Mouse (Mus musculus) mesoderm, embryonic 11.5 days (tissue): ENCODE results near the gene Meis2.
A peak's percentile ranks its signal among the peaks of the same experiment; 100 is the strongest.

Source experiments
- DNase-seq: peaks from one replicate; pipeline ENCODE4 v3.0.0-alpha.2; 2012; ENCODE audit warnings: low read depth, low spot score

Gene Meis2

DNA sequence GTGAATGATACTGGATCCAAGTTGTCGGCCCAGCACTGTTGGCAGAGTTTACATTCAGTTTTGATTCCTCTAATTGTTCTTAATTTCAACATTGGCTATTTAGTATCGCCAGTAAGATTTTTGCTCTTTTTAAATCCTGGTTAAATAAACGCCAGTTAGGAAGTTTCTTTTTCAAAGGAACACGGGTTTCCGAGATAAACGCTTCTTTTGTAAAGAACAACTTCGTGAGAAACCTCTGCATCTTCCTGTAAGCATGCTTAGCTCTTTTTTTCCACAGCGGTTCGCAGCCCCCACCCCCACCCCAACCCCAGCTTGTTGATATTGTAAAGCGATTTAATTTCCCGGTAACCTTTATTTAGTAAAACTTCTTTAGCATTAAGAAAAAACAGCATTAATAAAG lies 2.8 kb upstream of the Meis2 start:
- DNase-seq, result no peak

DNA sequence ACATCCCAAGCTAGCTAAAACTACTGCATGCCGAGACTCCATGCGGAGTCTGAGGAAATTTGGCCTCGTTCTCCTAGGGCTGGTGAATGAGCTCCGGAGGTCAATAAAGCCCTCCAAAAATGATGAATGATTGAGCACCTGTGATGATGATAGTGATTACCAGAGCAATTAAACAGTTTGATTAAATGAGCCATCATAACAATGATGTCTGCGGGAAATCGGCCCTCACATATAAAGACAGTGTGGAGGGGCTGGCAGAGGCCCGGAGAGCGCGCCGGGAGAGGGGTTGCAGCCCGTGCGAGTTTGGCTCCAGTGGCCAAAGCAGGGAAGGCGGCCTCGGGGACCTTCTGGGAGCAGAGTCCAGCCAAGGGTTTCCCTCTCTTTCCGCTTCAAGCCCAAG lies 2.1 kb upstream of the Meis2 start:
- DNase-seq, result peak; percentile 58

DNA sequence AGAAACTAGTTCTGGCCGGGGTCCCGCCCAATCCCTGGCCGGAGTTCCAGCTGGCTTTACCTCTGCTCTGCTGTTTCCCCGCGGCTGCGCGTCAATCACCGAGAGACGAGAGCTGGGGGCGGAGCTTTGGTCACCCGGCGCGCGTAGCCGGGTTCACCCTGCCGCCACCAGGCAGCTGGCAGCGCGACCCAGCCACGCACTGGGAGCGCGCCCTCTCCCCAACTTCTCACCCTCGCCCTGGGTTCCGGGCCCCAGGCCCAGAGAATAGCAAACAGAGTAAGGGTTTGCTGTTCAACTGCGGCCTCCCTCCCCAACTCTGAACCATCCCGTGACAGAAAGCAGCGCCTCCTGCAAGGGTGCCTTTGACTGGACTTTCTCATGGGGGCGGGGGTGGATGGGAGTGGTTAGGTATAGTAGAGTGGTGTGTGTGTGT lies 1.4 kb upstream of the Meis2 start:
- peak; percentile 93 for DNase-seq

DNA sequence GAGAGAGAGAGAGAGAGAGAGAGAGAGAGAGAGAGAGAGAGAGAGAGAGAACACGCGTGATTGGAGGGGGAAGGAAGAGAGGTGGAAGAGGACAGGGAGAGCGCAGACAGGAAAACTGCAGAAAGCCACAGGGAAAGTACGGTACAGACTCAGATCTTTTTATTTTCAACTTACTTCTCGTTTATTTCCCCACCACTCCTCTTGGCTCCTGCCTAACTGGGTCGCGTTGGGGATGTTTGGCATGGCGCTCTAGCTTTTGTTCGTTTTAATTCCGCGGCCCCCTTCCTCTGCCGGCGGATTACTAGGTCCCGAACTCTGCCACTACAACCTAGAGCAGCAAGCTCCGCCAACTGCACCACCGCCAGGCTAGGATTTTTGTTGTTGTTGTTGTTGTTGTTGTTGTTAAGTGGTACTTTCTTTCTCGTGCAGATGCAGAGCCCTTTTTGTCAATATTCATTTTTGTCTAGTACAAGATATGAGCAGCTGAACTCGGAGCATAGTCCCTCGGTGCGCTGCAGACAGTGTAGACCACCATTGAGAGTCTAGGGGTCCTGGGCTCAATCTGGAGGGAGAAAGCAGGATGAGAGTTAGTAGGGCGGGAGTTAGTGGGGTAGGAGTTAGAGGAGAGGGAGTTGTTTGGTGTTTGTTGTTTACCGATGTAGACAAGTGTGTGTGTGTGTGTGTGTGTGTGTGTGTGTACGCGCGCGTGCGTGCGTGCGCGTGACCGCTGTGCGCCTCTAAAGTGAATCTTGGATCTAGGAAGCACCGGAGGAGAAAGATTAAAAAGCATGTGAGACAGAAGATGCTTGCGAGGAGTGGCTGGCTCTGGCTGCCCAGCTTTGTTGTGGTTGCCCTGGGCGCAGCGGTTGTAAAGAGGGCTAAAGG lies 660 bp upstream of the Meis2 start:
- DNase-seq, result no peak

DNA sequence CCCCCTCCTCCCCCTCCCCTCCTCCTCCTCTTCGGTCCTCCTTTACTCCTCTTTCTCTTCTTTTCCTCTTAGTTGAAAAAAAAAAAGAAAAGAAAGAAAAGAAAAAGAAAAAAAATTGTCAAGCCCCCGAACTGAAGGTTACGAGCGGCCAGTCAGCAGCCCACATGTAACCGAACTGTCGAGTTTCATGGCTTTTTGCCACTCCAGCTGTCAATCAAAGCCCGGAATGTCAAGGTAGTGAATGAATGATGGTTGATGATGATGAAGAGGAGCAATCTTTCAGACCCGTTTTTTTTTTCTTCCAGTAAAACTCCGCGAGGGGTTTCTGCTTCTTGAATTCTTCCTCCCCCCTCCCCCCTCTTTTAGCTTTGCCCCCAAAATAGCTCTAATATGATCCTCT lies 582 bp downstream of the Meis2 start:
- DNase-seq, result peak; percentile 83

DNA sequence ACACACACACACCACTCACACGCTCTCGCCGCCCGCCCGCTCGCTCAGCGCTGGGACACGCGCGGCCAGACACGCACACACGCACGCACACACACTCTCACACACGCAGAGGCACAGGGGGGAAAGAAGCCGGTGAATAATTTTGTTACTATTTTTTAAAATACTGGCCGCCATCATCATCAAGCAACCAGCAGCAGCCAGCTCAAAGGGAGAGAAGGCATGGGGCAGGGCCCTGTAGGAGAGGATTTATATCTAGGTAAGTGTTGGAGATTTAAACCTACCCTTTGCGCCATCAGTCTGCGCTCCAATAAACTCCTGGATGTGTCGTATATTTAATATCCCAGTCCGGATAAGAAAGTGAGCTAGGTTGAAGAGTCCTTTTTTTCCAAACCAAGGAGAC lies 1.1 kb downstream of the Meis2 start:
- no peak for DNase-seq

DNA sequence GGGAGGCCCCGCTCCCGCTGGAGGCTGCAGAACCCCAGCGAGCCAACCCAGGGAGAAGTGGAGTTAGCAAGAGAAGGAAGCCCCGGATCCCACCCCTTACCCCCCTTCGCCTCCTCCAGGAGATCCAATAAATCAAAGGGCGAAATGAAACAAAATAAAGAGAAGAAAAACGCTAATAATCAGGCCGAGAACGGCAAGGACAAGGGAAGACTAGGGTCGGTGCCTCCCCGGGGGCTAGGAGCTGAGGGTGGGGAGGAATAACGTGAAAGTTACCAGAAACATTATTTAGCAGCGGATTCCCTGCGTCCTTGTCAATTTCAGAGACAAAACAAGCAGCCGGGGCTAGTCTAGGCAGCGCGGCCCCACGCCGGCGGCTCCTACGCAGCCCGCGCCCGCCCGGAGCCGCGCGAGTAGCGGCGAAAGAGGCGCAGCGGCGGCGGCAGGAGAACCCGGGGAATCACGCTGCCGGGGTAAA lies 1.8 kb downstream of the Meis2 start:
- DNase-seq, result peak; percentile 76

DNA sequence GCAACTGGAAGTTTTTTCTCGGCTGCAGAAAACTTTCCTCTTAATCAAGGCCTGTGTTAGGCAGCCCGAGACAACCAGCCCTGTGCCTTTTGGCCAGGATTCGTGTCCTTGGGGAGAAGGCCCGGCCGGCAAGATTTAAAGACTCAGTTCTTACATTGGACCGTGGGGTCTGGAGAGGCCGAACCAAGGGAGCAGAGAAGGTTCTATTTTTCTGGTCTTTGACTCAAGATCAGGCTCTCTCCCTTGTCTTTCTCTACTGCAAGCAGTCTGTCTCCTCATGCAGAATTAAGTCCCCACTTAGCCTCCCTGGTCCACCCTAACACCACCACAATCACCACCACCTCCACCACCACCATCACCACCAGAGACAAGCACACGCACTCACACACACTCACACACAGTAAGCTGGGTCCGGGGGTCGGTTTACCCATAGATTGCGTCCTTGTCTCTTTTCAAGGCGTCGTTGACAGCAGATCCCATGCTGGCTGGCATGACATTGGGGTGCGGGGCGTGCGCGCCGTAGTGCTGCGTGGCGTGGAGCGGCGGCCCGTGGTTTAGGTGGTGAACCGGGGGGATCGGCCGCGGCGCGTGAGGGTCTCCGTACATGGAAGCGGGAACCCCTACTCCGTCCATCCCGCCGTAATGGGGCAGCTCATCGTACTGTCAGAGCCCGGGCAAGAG lies 2.7 kb downstream of the Meis2 start:
- no peak for DNase-seq

DNA sequence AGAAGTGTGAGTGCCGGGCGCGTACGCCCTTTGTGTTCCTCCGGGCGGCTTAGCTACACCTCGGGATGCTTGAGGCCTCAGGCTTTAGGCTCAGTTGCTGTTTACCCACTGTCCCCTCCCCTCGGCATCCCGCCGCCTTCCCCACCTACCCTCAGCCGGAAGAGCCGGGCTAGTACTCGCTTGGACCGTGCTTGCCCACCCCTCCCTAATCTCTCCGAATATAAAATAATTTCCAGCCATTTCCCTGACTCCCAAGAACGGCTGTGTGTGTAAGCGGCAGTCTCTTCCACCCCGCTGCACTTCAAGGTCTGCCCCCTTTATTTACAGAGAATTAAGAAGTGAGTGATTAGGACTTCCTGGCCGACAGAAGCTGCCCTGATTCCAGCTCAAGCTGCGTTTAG lies 3.4 kb downstream of the Meis2 start:
- no peak for DNase-seq

DNA sequence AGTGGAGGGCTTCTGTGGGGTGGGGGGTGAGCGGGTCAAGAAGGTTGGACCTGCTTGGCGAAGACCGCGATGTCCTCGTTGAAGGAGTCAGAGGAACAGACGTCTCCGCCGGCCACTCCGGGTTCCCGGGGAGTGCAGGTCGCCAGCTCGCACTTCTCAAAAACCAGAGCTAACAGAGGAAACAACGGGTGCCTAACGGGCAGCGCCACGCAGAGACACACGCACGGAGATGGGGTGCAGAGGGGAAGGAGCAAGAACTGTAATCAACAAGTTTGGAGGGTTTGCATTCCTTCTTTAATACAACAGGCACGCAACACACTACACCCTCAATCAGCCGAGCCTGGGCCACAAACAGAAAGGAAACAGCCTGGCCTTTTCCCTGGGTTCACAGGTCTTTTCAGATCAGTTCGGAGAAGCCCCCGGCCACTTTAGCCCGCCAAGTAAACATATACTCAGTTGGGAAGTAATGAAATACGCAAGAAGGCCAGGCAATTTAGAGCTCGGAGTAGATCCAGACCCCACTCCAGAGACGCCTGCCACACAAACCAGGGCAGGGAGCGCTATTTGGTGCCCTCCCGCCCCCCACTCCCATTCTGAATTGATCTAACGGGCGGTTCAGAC lies 4.1 kb downstream of the Meis2 start:
- DNase-seq, result no peak

DNA sequence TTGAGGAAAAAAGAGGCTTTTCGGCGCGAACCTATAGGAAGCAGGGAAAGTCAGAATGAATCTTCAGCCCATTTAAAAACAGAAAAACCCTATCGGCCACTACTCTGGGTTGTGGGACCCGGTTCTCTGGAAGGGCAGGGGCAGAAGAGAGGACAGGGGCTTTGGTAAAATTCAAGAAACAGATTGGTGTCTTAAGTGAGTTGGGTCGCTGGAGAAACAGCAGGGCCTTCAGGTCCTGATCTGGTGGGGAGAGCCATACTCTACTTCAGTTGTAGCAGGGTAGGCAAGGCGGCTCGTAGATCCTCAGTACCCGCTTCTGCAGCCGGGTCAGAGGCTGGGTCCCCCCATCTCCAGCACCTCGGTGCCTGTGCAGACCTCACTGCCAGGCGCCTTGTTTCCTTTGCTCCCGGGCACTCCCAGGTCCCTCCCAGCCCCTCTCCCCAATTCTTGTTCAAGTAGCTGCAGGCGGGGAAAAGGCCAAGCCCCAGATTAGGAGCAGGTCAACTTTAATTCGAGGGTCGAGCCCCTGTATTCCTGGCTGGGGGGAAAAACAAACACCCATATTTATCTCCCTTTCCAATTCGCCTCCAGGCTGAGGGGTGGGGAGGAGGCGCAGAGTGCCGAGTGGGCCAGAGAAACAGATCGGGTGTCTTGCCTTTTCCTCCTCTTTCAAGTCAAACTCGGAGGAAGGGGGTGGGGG lies 4.8 kb downstream of the Meis2 start:
- DNase-seq, result no peak

DNA sequence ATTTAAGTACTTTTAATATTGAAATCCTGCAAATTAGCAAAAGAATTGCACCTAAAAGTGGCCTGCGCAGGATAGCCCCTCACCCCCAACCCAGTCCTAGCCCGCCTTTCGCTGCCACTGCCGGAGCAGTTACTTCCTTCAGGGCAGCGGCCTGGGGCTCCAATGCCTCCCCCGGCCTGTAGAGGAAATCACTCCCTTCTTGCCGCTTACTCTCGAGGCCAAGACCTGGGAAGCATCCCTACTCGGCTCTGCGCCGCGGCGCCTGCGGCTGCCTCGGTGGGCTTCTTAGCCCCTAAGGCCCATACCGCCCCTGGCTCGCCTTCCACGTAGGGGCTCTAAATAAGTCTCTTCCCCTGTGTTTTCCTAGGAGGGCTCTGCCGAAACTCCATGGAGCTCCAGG lies 5.4 kb downstream of the Meis2 start:
- no peak for DNase-seq

DNA sequence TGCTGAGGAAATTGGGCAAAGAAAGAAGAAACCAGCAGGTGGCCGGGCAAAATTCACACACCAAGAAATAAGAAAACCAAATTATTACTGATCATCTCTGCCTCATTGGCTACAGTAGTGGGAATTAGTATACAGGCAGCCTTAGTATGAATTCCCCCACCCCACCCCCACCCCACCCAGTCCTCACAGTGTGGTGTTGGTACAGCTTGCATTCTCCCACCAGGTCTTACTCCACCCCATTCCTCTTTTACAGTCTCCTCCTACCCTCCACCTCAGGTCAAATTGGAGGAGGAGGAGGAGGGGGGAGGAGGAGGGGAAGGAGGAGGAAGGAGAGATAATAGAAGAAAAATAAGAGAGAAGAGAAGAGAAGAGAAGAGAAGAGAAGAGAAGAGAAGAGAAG lies 6.0 kb downstream of the Meis2 start:
- no peak for DNase-seq

DNA sequence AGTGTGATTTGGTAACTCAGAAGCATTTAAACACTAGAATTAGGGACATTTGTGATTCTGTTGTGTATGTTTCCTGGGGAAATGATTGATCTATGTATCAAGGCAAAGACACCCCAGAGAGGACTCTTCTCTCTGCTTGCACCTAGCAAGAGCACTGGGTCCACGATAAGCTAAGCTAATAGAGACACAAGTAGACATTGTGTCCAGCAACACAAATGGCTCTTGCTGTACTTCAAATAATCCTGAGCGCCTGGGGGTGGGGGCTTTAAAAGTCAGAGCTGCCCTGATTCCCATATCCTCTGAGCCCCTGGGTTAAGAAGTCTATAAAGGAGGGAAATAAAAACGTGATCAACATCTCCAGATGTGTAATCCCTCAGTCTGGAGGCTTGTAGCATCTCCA lies 6.6 kb downstream of the Meis2 start:
- DNase-seq, result no peak

DNA sequence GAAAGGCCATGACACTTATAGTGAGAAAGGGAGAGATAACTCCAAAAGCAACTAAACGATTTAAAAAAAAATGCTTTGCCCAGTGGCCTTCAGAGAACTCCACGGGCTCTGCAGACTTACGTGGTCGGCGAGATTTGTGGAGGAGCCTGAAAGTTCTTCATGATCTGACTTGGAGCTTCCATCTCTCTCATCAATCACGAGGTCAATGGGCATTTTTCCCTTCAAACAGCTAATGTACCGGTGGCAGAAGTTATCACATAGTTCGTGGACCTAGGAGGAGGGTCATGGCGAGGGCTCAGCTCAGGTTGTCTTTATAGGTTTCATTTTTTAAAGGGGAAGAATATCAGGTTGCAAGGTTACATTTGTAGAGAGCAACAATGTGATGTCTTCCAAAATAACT lies 7.1 kb downstream of the Meis2 start:
- no peak for DNase-seq

DNA sequence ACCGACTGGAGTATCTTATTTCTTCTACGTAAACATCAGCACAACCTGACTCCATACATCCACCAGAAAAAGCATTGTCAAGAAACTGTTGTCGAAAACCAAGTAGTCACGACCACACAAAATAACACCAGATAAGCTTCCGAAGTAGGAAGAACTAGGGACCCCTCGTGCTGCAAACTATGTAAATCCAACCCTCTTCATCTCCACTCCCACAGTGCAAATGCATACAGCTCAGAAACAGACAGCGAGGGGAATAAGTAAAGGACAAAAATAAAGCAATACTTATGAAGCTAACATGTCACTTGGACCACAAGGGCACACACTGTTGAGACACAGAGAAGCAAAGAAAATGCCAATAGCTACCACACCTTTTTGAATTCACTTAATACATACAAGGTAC lies 8.8 kb downstream of the Meis2 start:
- DNase-seq, result no peak

DNA sequence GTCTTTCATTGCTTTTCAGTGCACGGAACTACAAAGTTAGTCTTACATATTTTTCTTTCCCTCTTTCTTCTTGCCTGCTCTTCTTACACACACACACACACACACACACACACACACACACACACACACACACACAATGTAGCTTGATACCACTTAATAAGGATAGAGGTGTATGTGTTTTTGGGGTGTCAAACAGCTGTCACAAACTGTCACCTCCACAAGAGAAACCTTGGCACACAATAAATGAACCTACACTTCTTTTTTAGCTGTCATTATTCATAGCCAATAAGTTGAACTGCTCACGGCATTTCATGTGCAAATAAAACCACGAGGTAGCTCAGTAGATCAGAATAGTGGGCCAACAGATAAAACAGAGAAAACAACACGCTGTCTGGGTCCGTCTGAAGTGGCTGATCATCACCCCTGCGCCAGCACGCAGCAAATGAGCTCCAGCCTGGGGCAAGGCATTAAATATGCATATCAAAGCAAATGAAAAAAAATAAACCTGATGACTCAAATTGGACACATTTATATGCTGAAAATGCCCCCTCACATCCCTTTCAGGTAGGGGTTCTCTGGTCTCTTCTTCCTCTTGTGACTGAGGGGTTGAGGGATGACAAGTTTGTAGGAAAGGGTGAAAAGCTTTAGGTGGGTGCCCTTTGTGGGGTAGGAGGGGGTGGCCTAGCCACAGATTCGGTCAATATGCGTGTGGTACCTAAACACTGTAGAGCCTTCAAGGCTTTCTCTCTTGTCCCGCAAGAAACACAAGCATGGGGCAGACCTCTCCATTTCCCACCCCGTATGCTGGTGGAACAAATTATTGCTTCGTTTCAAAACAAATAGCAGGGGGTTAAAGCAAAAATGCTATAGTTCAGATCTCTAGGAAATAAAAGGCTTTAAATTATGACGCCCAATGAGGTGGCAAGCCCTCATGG lies 9.7 kb downstream of the Meis2 start:
- DNase-seq, result no peak

DNA sequence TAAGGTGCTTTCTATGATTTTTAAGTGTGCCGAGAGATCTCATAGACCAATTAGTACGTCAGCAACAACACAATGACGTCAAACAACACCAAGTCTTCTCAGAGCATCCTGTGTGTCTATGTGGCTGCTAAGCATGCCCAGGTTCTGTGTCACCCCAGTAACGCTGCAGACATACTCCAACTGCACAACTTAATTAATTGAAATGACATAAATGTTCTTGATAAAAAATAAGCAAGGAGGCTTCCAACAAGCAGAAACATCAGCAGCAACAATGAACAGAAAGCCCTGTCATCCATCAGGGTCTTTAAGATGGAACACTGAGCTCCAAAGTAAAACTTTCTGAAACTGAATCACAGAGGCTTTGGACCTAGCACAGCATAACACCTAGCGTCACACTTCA lies 11.7 kb downstream of the Meis2 start:
- DNase-seq, result no peak

DNA sequence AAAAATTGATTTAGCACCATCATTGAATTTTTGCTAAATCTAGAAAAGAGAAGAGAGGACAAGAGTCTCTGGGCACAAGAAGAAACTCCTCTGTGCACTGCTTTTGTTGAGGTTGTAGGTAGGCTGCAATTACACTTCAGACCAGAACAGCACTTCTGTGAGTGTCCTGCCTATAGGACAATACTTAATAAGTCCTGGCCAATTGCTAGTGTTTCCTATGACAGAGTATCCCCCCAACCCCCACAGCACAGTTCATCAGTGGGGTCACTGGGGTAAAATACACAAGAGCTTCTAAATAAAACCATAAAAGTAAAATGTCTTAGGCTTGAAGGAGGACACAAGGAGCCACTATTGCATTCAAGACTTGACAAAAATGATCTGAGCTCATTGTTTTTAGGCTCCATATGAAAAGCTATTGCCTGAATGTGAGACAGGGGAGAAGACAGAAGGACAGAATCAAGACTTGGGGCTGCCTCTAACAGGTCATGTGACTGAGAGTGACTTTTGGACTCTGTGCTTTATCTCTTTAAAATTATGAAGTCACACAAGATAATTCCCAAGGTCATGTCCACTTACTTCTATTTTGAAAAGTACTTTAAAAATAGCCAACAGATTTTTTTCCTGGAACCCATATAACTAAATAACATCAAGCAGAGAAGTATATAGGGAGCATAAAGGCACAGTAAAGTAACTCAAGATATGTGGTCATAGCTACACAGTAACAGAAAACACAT lies 12.8 kb downstream of the Meis2 start:
- no peak for DNase-seq

DNA sequence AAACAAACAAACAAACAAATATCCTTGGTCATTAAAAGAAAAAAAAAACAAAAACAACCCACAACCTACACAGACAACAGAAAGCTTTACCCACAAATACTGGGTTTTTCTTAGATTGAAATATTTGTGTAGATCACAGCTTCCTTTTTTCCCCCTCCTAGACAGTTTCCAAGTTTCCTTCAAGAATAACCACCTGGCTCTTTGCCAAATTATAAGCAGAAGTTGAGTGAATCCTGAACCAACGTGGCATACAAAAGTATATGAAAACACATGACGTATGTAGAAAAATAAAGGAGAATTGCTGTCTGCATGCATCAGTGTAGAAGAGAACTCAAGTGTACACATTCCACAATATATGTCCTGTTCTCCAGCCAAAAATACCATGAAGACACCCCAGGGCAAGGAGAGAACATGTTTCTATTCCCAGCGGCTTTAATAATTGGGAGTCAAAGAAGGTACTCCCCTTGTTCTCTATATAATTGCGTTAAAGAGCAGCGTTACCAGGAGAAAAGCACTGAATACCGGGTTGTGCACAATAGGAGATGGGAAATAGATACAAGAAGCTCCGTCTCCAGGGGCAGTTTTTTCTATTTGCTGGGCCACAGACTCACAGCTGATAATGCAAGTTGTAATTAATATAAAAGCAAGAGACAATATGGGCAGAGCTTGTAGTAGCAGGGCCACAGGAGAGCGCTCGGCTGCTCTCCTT lies 13.6 kb downstream of the Meis2 start:
- no peak for DNase-seq
